12 mouse cellular contexts compared by ENCODE assay signal in genomic region chr12:108706129-108706528, GRCm38 (mm10). TPM values are rescaled to one million over a fixed set of nuclear protein-coding genes. Genes with fewer than 3 reads are reported as not detected.
DNase-seq lines count a peak whose midpoint lies in the region; ATAC-seq lines count a peak whose summit lies in the region.
"Had no signal": no experiment of that assay in that cellular context is flagged by ENCODE, and none has a peak within 500 bp of the region (broad histone marks: within the 10 kb centered on the region; RNA-seq: fewer than 3 reads in every experiment).

No protein-coding gene starts in this region.

- no peak overlapping the region for H3K4me3 ChIP-seq in hindbrain, embryonic 11.5 days (ENCODE audit: low read depth, low read length)
- no peak overlapping the region for H3K4me3 ChIP-seq in hindbrain, embryonic 13.5 days
- H3K4me3 ChIP-seq in midbrain, embryonic 14.5 days (replicated peaks; ENCODE audit: low read depth, low read length), result no peak overlapping the region
- H3K4me3 ChIP-seq in midbrain, embryonic 11.5 days (ENCODE audit: low read depth, low read length), result no peak overlapping the region
- H3K4me3 ChIP-seq: liver, embryonic 15.5 days had no signal

- peak; percentile 28 for DNase-seq in hindbrain, embryonic 11.5 days (ENCODE audit: low spot score)
- DNase-seq in midbrain, embryonic 14.5 days, result peak; percentile 59
- no peak for DNase-seq in midbrain, embryonic 11.5 days (ENCODE audit: low spot score, missing footprints)
- DNase-seq in R1 (ENCODE audit: low read depth, low spot score), result peak; percentile 68
- DNase-seq in retina, postnatal 1 day, result peak; percentile 48
- DNase-seq in layer of hippocampus, adult 11-12 months (ENCODE audit: low spot score), result no peak
- DNase-seq in left cerebral cortex, postnatal 14 days (ENCODE audit: low spot score in 2 of 2), result no peak
- DNase-seq: cerebellum, adult 9-11 months; heart, postnatal 10 days had no signal

- H3K9me3 ChIP-seq in hindbrain, embryonic 11.5 days (ENCODE audit: control insufficient read depth, low read length), result no peaks in the 10 kb centered on the region
- H3K9me3 ChIP-seq in hindbrain, embryonic 13.5 days, result no peaks in the 10 kb centered on the region
- H3K9me3 ChIP-seq in midbrain, embryonic 14.5 days (ENCODE audit: control insufficient read depth, low read length), result no peaks in the 10 kb centered on the region
- no peaks in the 10 kb centered on the region for H3K9me3 ChIP-seq in midbrain, embryonic 11.5 days (ENCODE audit: control insufficient read depth, low read length)
- H3K9me3 ChIP-seq: liver, embryonic 15.5 days had no signal

- H3K27ac ChIP-seq in hindbrain, embryonic 11.5 days (ENCODE audit: low read depth, low read length), result no peak overlapping the region
- no peak overlapping the region for H3K27ac ChIP-seq in hindbrain, embryonic 13.5 days
- no peak overlapping the region for H3K27ac ChIP-seq in midbrain, embryonic 14.5 days (replicated peaks; ENCODE audit: low read depth, low read length)
- no peak overlapping the region for H3K27ac ChIP-seq in midbrain, embryonic 11.5 days (ENCODE audit: low read depth, low read length)
- H3K27ac ChIP-seq: liver, embryonic 15.5 days had no signal

- intact Hi-C loops in left cerebral cortex, postnatal 14 days (cut with DNase I), result loop anchor here (5.0 kb wide), 1 partner anchor 51 kb away; no protein-coding TSS in a partner anchor

- H3K9ac ChIP-seq in hindbrain, embryonic 11.5 days (ENCODE audit: low read depth, low read length), result no peak overlapping the region
- H3K9ac ChIP-seq in hindbrain, embryonic 13.5 days, result no peak overlapping the region
- no peak overlapping the region for H3K9ac ChIP-seq in midbrain, embryonic 14.5 days (replicated peaks; ENCODE audit: low read length)
- H3K9ac ChIP-seq in midbrain, embryonic 11.5 days (ENCODE audit: low read length), result no peak overlapping the region
- H3K9ac ChIP-seq: liver, embryonic 15.5 days had no signal

- H3K4me1 ChIP-seq in hindbrain, embryonic 11.5 days (replicated peaks; ENCODE audit: control insufficient read depth, insufficient read depth, low read length), result no peaks in the 10 kb centered on the region
- peaks cover 11% of the 10 kb centered on the region for H3K4me1 ChIP-seq in hindbrain, embryonic 13.5 days (replicated peaks)
- H3K4me1 ChIP-seq in midbrain, embryonic 14.5 days (ENCODE audit: control insufficient read depth, insufficient read depth, low read length), result 0 out of 2 replicates have a peak, but pooled peaks cover 5% of the 10 kb centered on the region
- peaks cover 2% of the 10 kb centered on the region; the same call in 1 of the 2 replicates for H3K4me1 ChIP-seq in midbrain, embryonic 11.5 days (ENCODE audit: control insufficient read depth, insufficient read depth, low read length)

- WGBS in hindbrain, embryonic 11.5 days, result 51% methylated on average over 7 of the region's 7 CpGs
- 52% methylated on average over 7 of the region's 7 CpGs for WGBS in hindbrain, embryonic 13.5 days
- 48% methylated on average over 7 of the region's 7 CpGs for WGBS in midbrain, embryonic 14.5 days
- 48% methylated on average over 7 of the region's 7 CpGs for WGBS in midbrain, embryonic 11.5 days

- H3K36me3 ChIP-seq in hindbrain, embryonic 11.5 days (ENCODE audit: control insufficient read depth, insufficient read depth, low read length), result no peaks in the 10 kb centered on the region
- no peaks in the 10 kb centered on the region for H3K36me3 ChIP-seq in hindbrain, embryonic 13.5 days
- no peaks in the 10 kb centered on the region for H3K36me3 ChIP-seq in midbrain, embryonic 14.5 days (ENCODE audit: control insufficient read depth, insufficient read depth, low read length)
- no peaks in the 10 kb centered on the region for H3K36me3 ChIP-seq in midbrain, embryonic 11.5 days (ENCODE audit: control insufficient read depth, insufficient read depth, low read length)
- H3K36me3 ChIP-seq: liver, embryonic 15.5 days had no signal

- ATAC-seq in hindbrain, embryonic 11.5 days (ENCODE audit: low FRiP score), result no peak
- no peak for ATAC-seq in hindbrain, embryonic 13.5 days (ENCODE audit: low FRiP score)
- ATAC-seq in midbrain, embryonic 14.5 days (ENCODE audit: low FRiP score, low TSS enrichment), result no peak
- ATAC-seq in midbrain, embryonic 11.5 days (ENCODE audit: low FRiP score), result no peak

- no peak overlapping the region for H3K4me2 ChIP-seq in hindbrain, embryonic 11.5 days (replicated peaks; ENCODE audit: low read depth, low read length)
- no peak overlapping the region for H3K4me2 ChIP-seq in hindbrain, embryonic 13.5 days
- no peak overlapping the region for H3K4me2 ChIP-seq in midbrain, embryonic 14.5 days (ENCODE audit: low read length)
- H3K4me2 ChIP-seq in midbrain, embryonic 11.5 days, result no peak overlapping the region
- H3K4me2 ChIP-seq: liver, embryonic 15.5 days had no signal

- peaks cover 21% of the 10 kb centered on the region for H3K27me3 ChIP-seq in hindbrain, embryonic 11.5 days (ENCODE audit: control insufficient read depth, insufficient read depth, low read length)
- H3K27me3 ChIP-seq in hindbrain, embryonic 13.5 days, result peaks cover 40% of the 10 kb centered on the region
- H3K27me3 ChIP-seq in midbrain, embryonic 14.5 days (ENCODE audit: control insufficient read depth, insufficient read depth, low read length), result peaks cover 14% of the 10 kb centered on the region
- H3K27me3 ChIP-seq in midbrain, embryonic 11.5 days (ENCODE audit: control insufficient read depth, insufficient read depth, low read length), result peaks cover 18% of the 10 kb centered on the region

RNA-seq across cellular contexts. Expression of gene Degs2, which starts 4.0 kb away (rescaled TPM):
- 0.59 and 2.7 TPM in 2 replicates for polyA plus RNA-seq in hindbrain, embryonic 11.5 days (2014; fragmentation: Nextera tagmentation; extraction: Ambion mirVana)
- 2.2 and 3.6 TPM in 2 replicates for polyA plus RNA-seq in hindbrain, embryonic 13.5 days (2015; fragmentation: Nextera tagmentation; extraction: Ambion mirVana)
- 2.5 and 2.8 TPM in 2 replicates for polyA plus RNA-seq in midbrain, embryonic 14.5 days (2014; fragmentation: Nextera tagmentation; extraction: Ambion mirVana)
- polyA plus RNA-seq in midbrain, embryonic 11.5 days (2014; fragmentation: Nextera tagmentation; extraction: Ambion mirVana), result 1.0 TPM in 2 replicates
- total RNA-seq in left cerebral cortex, postnatal 14 days (2021), result 1 to 10 TPM in 1 of 2 experiments, under 1 TPM in 1; 0.94 to 1.4 TPM
- polyA plus RNA-seq: spleen, adult 2 months had no signal

Comparison
In these comparisons a context has a peak if more than half of its experiments do, and no peak if none do; other contexts are left out.
1. DNase-seq: peak in hindbrain, embryonic 11.5 days (single experiment), midbrain, embryonic 14.5 days (single experiment), R1 (single experiment) and retina, postnatal 1 day (single experiment); none in midbrain, embryonic 11.5 days (single experiment), layer of hippocampus, adult 11-12 months (single experiment) and left cerebral cortex, postnatal 14 days (0 of 2).